Mouse (Mus musculus) spleen, adult 2 months (tissue): ENCODE data around the gene Nfia.

Experiments used
- CTCF ChIP-seq: fragments of 200-500 bp; IDR thresholded peaks from 2 replicates; pipeline ENCODE4 v1.5.1; 2011; ENCODE audit warnings: mild to moderate bottlenecking, inconsistent platforms; ENCODE audit not compliant: insufficient read depth, insufficient read length, insufficient replicate concordance; ENCODE audit errors: extremely low read depth
- POLR2A ChIP-seq: fragments of 200-500 bp; IDR thresholded peaks from 2 replicates; pipeline ENCODE4 v1.6.1; 2011; ENCODE audit warnings: low read depth, low read length, inconsistent platforms

- TF ChIP-seq CTCF = no peak
- TF ChIP-seq POLR2A = no peak
Observed at GRCm38 (mm10) chr4:97887228-97887627, 114.7 kb downstream of the Nfia start.
